Mouse (Mus musculus) kidney, postnatal 0 days (tissue): ENCODE results near the gene Wnt3a. TPM values are rescaled to one million over a fixed set of nuclear protein-coding genes. Genes with fewer than 3 reads are reported as not detected.

Experiments
- ATAC-seq: fragments of 200-750 bp; cut with Nextera tagmentation; replicated peaks from 2 replicates; pipeline ENCODE4 v1.8.0; 2017; ENCODE audit warnings: low read depth, moderate number of reproducible peaks, moderate TSS enrichment, moderate library complexity; ENCODE audit not compliant: low FRiP score
- DNase-seq: peaks from one replicate; pipeline ENCODE4 v3.0.0-alpha.2; 2016; ENCODE audit warnings: low spot score
- H3K27ac ChIP-seq: fragments of 300-500 bp; sonication (generic); 2 replicates; pipeline ENCODE4 v1.5.1; 2014; ENCODE audit warnings: mild to moderate bottlenecking
- H3K27me3 ChIP-seq: fragments of 300-500 bp; sonication (generic); 2 replicates; pipeline ENCODE4 v1.6.1; 2014; ENCODE audit warnings: low read length, mixed read lengths; ENCODE audit not compliant: insufficient read depth
- H3K36me3 ChIP-seq: fragments of 300-500 bp; sonication (generic); 2 replicates; pipeline ENCODE4 v1.6.1; 2014; ENCODE audit warnings: low read length, mixed read lengths; ENCODE audit not compliant: insufficient read depth
- H3K4me1 ChIP-seq: fragments of 300-500 bp; sonication (generic); replicated peaks from 2 replicates; pipeline ENCODE4 v1.6.1; 2014; ENCODE audit warnings: antibody characterized with exemption, low read length, mixed read lengths; ENCODE audit not compliant: insufficient read depth
- H3K4me2 ChIP-seq: fragments of 300-500 bp; sonication (generic); 2 replicates; pipeline ENCODE4 v1.6.1; 2014; ENCODE audit warnings: mild to moderate bottlenecking, low read length, moderate library complexity, mixed read lengths
- H3K4me3 ChIP-seq: fragments of 300-500 bp; sonication (generic); replicated peaks from 2 replicates; pipeline ENCODE4 v1.5.1; 2014; ENCODE audit warnings: low read depth, low read length
- H3K9ac ChIP-seq: fragments of 300-500 bp; sonication (generic); 2 replicates; pipeline ENCODE4 v1.6.1; 2014; ENCODE audit warnings: low read depth, low read length
- H3K9me3 ChIP-seq: fragments of 300-500 bp; sonication (generic); replicated peaks from 2 replicates; pipeline ENCODE4 v1.6.1; 2016; ENCODE audit warnings: low read length, inconsistent platforms, mixed read lengths
- CTCF ChIP-seq: IDR thresholded peaks from 2 replicates; pipeline ENCODE4 v1.5.1; 2016; ENCODE audit warnings: antibody characterized with exemption, low read depth, mild to moderate bottlenecking, moderate library complexity
- WGBS: fragments of 180-500 bp; shearing (Covaris S2); extraction: QIAGEN DNeasy Blood & Tissue Kit; methylation state at CpG from one replicate; pipeline ENCODE4 v1.1.7; 2014; 5-methylcytosine and 5-hydroxymethylcytosine counted together
- polyA plus RNA-seq: library from polyadenylated mRNA; unstranded; fragments of >200 nt; fragmentation: Nextera tagmentation; extraction: Ambion mirVana; gene quantifications from 2 replicates; pipeline ENCODE4 v1.2.1, GENCODE M21; 2015

The Wnt3a gene
- polyA plus RNA-seq, 1 experiment from 2014 or later = not detected

DNA sequence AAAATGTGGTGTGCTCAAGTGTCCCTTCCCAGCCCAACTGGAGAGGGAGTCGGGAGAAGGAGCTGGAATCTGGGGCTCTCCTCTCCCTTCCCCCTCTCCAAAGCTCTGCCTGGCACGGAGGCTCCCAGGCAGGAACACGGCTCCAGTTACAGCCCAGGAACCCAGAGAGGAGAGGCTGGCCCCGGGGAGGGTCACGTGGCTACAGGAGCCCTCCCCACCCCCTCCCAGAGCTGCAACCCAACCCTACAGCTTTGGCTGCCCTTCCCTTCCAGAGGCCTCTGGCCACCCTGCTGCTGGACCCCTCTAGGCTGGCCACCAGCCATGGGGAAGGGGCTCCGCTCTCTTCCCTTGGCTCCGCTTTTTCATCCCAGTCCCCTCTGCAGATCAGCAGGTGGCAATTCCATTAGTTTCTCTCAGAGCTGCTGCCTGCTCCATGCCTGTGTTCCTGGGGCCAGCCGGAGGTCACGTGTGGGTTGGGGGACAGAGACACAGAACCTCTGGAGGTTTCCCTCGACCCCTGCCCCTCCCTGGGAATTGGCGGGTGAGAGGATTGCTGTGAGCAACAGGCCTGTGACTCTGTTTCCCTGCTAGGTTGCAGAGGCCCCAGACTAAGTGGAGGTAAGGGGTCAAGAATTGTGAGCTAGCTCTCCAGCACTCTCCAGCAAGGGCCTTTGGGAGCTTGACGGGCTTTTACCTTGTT is 18.7 kb upstream of the Wnt3a start:
- H3K4me2 ChIP-seq = 0 out of 2 replicates have a peak overlapping the region, but pooled peaks have one; percentile 11
- 13% methylated on average over 12 of the region's 12 CpGs for WGBS
- H3K27me3 ChIP-seq = peaks cover 6% of the 10 kb centered on the region
- TF ChIP-seq CTCF = no peak
- H3K4me1 ChIP-seq = peaks cover 35% of the 10 kb centered on the region
- no peak overlapping the region for H3K4me3 ChIP-seq
- DNase-seq (peak; percentile 90), ATAC-seq (peak; percentile 67)
- no peak overlapping the region for H3K9ac ChIP-seq
- no peaks in the 10 kb centered on the region for H3K9me3 ChIP-seq
- no peaks in the 10 kb centered on the region for H3K36me3 ChIP-seq
- no peak overlapping the region for H3K27ac ChIP-seq

DNA sequence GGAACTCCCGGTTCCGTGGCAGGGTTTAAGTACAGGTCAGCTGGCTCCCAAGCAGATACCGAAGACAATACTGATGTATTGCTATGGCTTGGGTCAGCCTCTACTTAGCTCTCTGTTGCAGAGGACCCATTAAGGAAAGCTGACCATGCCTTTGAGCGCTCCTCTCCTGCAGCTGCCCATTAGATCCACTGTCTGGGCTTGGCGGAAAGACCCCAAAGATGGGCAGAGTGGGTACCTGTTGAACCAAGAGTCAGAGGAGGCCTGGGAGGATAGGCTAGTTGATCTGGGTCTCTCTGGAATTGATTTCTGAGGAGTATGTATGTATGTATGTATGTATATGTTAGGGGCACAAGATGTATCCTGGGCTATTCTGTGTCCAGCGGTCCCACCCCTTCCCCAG is 18.1 kb upstream of the Wnt3a start:
- Histone ChIP-seq H3K9ac (no peak overlapping the region), H3K36me3 (no peaks in the 10 kb centered on the region), H3K9me3 (no peaks in the 10 kb centered on the region), H3K4me1 (peaks cover 28% of the 10 kb centered on the region), H3K4me3 (no peak overlapping the region), H3K27ac (no peak overlapping the region), H3K27me3 (peaks cover 12% of the 10 kb centered on the region), H3K4me2 (0 out of 2 replicates have a peak overlapping the region, but pooled peaks have one; percentile 11)
- no peak for TF ChIP-seq CTCF
- no peak for ATAC-seq
- DNase-seq = no peak
- 49% methylated on average over 6 of the region's 6 CpGs for WGBS

DNA sequence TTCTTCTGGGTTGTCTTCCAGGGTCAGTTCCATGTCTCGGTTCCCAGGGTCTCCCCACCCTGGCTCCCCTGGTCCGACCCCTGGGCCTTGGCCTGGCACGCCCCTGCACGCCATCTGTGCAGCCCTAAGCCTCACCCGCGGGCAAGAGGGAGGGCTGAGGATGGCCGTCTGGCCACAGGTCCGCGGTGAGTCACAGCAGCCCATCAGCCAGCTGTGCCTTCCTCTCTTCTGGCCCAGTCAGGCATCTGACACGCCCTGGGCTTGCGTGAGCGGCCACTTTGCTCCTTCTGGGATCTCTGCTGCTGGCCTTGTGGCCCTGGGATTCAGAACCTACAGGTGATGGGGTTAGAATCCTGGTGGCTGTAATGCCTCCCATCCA is 17.6 kb upstream of the Wnt3a start:
- Histone ChIP-seq H3K36me3 (no peaks in the 10 kb centered on the region), H3K27me3 (peaks cover 13% of the 10 kb centered on the region), H3K27ac (no peak overlapping the region), H3K4me3 (no peak overlapping the region), H3K9me3 (no peaks in the 10 kb centered on the region), H3K9ac (no peak overlapping the region), H3K4me1 (peaks cover 24% of the 10 kb centered on the region), H3K4me2 (peak overlapping the region; percentile 94; the same call in 1 of the 2 replicates)
- TF ChIP-seq CTCF = no peak
- ATAC-seq (no peak), DNase-seq (no peak)
- 25% methylated on average over 12 of the region's 12 CpGs for WGBS

DNA sequence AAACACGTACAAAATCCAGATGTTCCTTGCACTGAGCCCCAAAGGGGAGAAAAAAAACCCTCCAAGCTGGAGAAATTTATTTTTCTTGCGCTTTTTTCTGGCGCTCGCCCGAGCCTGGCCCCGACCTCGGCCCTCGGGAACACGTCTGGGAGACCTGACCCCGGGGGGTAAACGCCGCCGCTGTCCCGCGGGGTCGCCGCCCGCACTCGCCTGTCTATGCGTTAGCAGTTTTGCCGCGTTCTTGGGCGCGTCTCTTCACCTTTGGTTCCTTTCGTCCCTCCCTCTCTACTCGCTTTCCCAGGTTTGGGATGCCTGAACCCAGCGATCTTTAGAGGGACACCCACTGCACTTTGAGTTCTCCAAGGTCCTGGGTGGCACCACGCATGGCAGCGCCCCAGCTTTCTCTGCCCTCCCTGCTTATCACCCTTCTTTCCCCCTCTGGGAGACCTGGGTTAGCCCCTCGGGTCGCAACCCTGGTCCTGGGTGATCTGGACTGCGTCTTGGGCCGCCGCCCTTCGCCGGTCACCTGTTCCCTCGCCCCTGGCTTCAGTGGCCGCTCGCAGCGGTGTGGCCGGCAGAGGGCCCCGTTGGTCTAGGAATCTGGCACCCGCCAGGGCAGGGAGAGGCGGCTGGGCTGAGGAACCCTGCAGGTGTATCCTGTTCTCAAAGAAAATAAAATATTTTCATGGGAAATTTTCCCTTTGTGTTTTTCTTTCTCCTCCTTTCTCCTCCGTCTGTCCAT is 17.0 kb upstream of the Wnt3a start:
- H3K4me1 ChIP-seq = peaks cover 20% of the 10 kb centered on the region
- peaks cover 13% of the 10 kb centered on the region for H3K27me3 ChIP-seq

DNA sequence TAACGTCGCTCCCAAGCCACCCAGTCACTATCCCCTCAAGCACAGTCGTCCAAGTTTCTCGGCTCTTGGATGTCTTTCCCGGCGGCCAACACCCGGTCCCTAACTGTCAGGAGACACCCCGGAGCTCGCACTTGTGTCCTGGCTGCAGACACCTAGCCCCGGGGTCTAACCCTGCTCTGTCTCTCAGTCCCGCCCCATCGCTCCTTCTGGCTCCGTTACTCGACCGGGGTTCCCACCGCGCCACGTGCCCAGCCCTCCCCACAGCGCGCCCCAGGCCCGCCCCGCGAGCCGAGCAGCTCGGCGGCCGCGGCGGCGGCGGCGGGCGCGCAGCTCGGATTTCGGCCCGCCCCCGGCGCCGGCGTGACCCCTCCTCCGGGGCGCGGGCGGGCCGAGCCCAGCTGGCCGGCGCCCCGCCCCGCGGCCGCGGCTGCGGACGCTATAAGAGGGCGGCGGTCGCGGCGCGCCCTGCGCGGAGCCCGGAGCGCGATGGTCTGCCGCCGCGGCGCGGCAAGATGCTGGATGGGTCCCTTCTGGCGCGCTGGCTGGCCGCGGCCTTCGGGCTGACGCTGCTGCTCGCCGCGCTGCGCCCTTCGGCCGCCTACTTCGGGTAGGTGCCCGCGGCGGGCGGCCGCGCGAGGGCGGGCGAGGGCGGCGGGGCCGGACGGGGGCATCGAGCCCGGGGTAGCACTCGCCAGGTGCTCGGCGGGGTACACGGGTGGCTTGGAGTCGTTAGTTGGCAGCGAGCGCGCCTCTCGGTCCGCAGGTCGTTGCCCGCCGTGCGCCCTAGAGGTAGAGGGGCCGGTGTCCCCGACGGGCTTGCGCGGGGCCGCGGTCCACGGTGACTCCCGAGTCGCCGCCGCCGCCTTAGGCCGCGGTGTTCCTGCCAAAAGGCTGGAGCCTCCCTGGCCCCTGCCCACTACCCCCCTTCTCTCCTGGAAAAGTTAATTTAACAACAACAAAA is 16.2 kb upstream of the Wnt3a start, which contains the start of gene Wnt9a:
Wnt9a (plus strand) TSS at position 468 of the 961 bp plus-strand sequence.
- Histone ChIP-seq H3K27me3 (peaks cover 13% of the 10 kb centered on the region), H3K9ac (peak within 1 kb of the TSS; percentile 59), H3K4me2 (peak within 1 kb of the TSS; percentile 94), H3K27ac (no peak within 1 kb of the TSS; the same call in 1 of the 2 replicates), H3K4me3 (peak within 1 kb of the TSS; percentile 60), H3K9me3 (no peaks in the 10 kb centered on the region), H3K4me1 (peaks cover 14% of the 10 kb centered on the region), H3K36me3 (no peaks in the 10 kb centered on the region)
- no peak for TF ChIP-seq CTCF
- WGBS = under 1% methylated on average over 121 of the region's 128 CpGs
- DNase-seq (peak; percentile 73), ATAC-seq (peak; percentile 53)

More for the DNA sequence above, 17.0 kb upstream of the Wnt3a start:
- TF ChIP-seq CTCF = peak; percentile 91
- Histone ChIP-seq H3K9ac (peak overlapping the region; percentile 59), H3K4me3 (peak overlapping the region; percentile 60), H3K9me3 (no peaks in the 10 kb centered on the region), H3K4me2 (peak overlapping the region; percentile 94), H3K36me3 (no peaks in the 10 kb centered on the region), H3K27ac (no peak overlapping the region)
- ATAC-seq (peak; percentile 65), DNase-seq (peak; percentile 89)
- WGBS = 2% methylated on average over 45 of the region's 45 CpGs

DNA sequence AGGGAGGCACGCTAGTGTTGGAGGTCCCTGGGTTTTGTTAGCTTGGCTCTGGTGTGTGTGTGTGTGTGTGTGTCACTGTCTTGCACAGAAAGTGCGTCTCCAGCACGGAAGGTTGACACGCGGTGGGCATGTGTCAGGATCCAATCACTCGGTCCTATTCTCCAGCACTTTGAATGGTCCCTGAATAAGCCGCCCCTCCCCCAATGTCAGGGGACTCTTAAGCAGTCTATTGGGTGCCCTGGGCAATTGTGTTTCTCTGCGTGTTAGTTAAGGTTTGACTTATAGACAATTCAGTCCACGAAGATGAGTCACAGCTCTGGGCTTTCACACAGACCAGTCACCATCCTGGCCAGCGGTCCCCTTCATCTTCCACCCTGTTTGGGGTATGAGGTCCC is 15.3 kb upstream of the Wnt3a start:
- Histone ChIP-seq H3K4me1 (peaks cover 14% of the 10 kb centered on the region), H3K9me3 (no peaks in the 10 kb centered on the region), H3K9ac (no peak overlapping the region), H3K27ac (no peak overlapping the region), H3K4me2 (peak overlapping the region; percentile 94; the same call in 1 of the 2 replicates), H3K36me3 (no peaks in the 10 kb centered on the region), H3K4me3 (peak overlapping the region; percentile 60; the same call in 1 of the 2 replicates), H3K27me3 (peaks cover 13% of the 10 kb centered on the region)
- TF ChIP-seq CTCF = no peak
- DNase-seq (no peak), ATAC-seq (no peak)
- WGBS = 6% methylated on average over 10 of the region's 10 CpGs
